Mouse (Mus musculus): Measurements from ENCODE around the gene Vmn2r83.
"Not testable (repeated sequence)": the region's sequence is repeated elsewhere in the genome, so short reads cannot be mapped to it uniquely, and the experiment has no call there.

Vmn2r83 gene

GRCm38 (mm10) chr10:79468431-79468830 is at the start of gene Vmn2r83:
Gene Vmn2r83, plus strand, starts transcription at chr10:79468731.
- DNase-seq (ENCODE audit: low read depth, low spot score): no peak

- not testable (repeated sequence) for DNase-seq (ENCODE audit: low read depth, low spot score)
These were observed 33.2 kb upstream of the Vmn2r83 start for GRCm38 (mm10) chr10:79435141-79435820.

- no peak for DNase-seq (ENCODE audit: low read depth, low spot score)
These were observed 27.4 kb downstream of the Vmn2r83 start for GRCm38 (mm10) chr10:79495886-79496285.

GRCm38 (mm10) chr10:79496701-79497288 is 28.3 kb downstream of the Vmn2r83 start:
- no peak for DNase-seq (ENCODE audit: low read depth, low spot score)

GRCm38 (mm10) chr10:79502830-79503644 is 34.5 kb downstream of the Vmn2r83 start:
- peak; percentile 6 for DNase-seq (ENCODE audit: low read depth, low spot score)

GRCm38 (mm10) chr10:79506709-79507108 is 38.2 kb downstream of the Vmn2r83 start:
- DNase-seq (ENCODE audit: low read depth, low spot score): no peak

GRCm38 (mm10) chr10:79524433-79524832 is 55.9 kb downstream of the Vmn2r83 start:
- no peak for DNase-seq (ENCODE audit: low read depth, low spot score)

- DNase-seq (ENCODE audit: low read depth, low spot score): no peak
These were observed 57.2 kb downstream of the Vmn2r83 start for GRCm38 (mm10) chr10:79525456-79526325.

GRCm38 (mm10) chr10:79526661-79527452 is 58.3 kb downstream of the Vmn2r83 start:
- no peak for DNase-seq (ENCODE audit: low read depth, low spot score)

- no peak for DNase-seq (ENCODE audit: low read depth, low spot score)
These were observed 58.9 kb downstream of the Vmn2r83 start for GRCm38 (mm10) chr10:79527453-79527845.

GRCm38 (mm10) chr10:79528081-79528480 is 59.5 kb downstream of the Vmn2r83 start:
- DNase-seq (ENCODE audit: low read depth, low spot score): no peak

- no peak for DNase-seq (ENCODE audit: low read depth, low spot score)
These were observed 61.7 kb downstream of the Vmn2r83 start for GRCm38 (mm10) chr10:79530241-79530640.

- DNase-seq (ENCODE audit: low read depth, low spot score): no peak
These were observed 62.2 kb downstream of the Vmn2r83 start for GRCm38 (mm10) chr10:79530721-79531120.

- DNase-seq (ENCODE audit: low read depth, low spot score): no peak
These were observed 63.1 kb downstream of the Vmn2r83 start for GRCm38 (mm10) chr10:79531593-79531992.

GRCm38 (mm10) chr10:79532678-79533077 is 64.1 kb downstream of the Vmn2r83 start:
- DNase-seq (ENCODE audit: low read depth, low spot score): no peak

GRCm38 (mm10) chr10:79533126-79533911 is 64.8 kb downstream of the Vmn2r83 start, which contains the start of gene Plpp2:
Gene Plpp2, minus strand, starts transcription at chr10:79533796.
- peak; percentile 82 for DNase-seq (ENCODE audit: low read depth, low spot score)

GRCm38 (mm10) chr10:79534426-79534825 is 65.9 kb downstream of the Vmn2r83 start:
- DNase-seq (ENCODE audit: low read depth, low spot score): no peak

GRCm38 (mm10) chr10:79535431-79535830 is 66.9 kb downstream of the Vmn2r83 start:
- DNase-seq (ENCODE audit: low read depth, low spot score): no peak

- DNase-seq (ENCODE audit: low read depth, low spot score): no peak
These were observed 68.0 kb downstream of the Vmn2r83 start for GRCm38 (mm10) chr10:79536461-79537080.
